Mouse (Mus musculus) lung, embryonic 14.5 days (tissue): Measurements from ENCODE around the gene Fggy. TPM values are rescaled to one million over a fixed set of nuclear protein-coding genes. Genes with fewer than 3 reads are reported as not detected.
A peak's percentile ranks its signal among the peaks of the same experiment; 100 is the strongest.

Experiments used
- ATAC-seq: fragments of 200-750 bp; cut with Nextera tagmentation; 2 replicates; pipeline ENCODE4 v1.8.0; 2017; ENCODE audit warnings: mild to moderate bottlenecking, moderate TSS enrichment, moderate library complexity; ENCODE audit not compliant: insufficient read depth
- DNase-seq: peaks from one replicate; pipeline ENCODE4 v3.0.0-alpha.2; 2015
- H3K27ac ChIP-seq: fragments of 300-500 bp; sonication (generic); 2 replicates; pipeline ENCODE4 v1.5.1; 2014; ENCODE audit warnings: low read depth, mild to moderate bottlenecking, moderate library complexity
- H3K27me3 ChIP-seq: fragments of 300-500 bp; sonication (generic); 2 replicates; pipeline ENCODE4 v1.6.1; 2014; ENCODE audit warnings: low read length, control low read depth; ENCODE audit not compliant: insufficient read depth
- H3K36me3 ChIP-seq: fragments of 300-500 bp; sonication (generic); 2 replicates; pipeline ENCODE4 v1.6.1; 2014; ENCODE audit warnings: control low read depth; ENCODE audit not compliant: insufficient read depth
- H3K4me1 ChIP-seq: fragments of 300-500 bp; sonication (generic); 2 replicates; pipeline ENCODE4 v1.6.1; 2014; ENCODE audit warnings: antibody characterized with exemption, control low read depth; ENCODE audit not compliant: insufficient read depth
- H3K4me2 ChIP-seq: fragments of 300-500 bp; sonication (generic); 2 replicates; pipeline ENCODE4 v1.6.1; 2014; ENCODE audit warnings: mild to moderate bottlenecking
- H3K4me3 ChIP-seq: fragments of 300-500 bp; sonication (generic); 2 replicates; pipeline ENCODE4 v1.5.1; 2014; ENCODE audit warnings: low read depth, low read length
- H3K9ac ChIP-seq: fragments of 300-500 bp; sonication (generic); 2 replicates; pipeline ENCODE4 v1.6.1; 2014
- H3K9me3 ChIP-seq: fragments of 300-500 bp; sonication (generic); 2 replicates; pipeline ENCODE4 v1.6.1; 2016; ENCODE audit warnings: low read depth, low read length, control low read depth
- CTCF ChIP-seq: IDR thresholded peaks from 2 replicates; pipeline ENCODE4 v1.5.1; 2016; ENCODE audit warnings: antibody characterized with exemption, low read depth
- WGBS: fragments of 180-500 bp; shearing (Covaris S2); extraction: QIAGEN DNeasy Blood & Tissue Kit; methylation state at CpG from one replicate; pipeline ENCODE4 v1.1.7; 2014; 5-methylcytosine and 5-hydroxymethylcytosine counted together
- polyA plus RNA-seq: library from polyadenylated mRNA; unstranded; fragments of >200 nt; fragmentation: Nextera tagmentation; extraction: Ambion mirVana; gene quantifications from 2 replicates; pipeline ENCODE4 v1.2.1, GENCODE M21; 2014

Fggy gene
- polyA plus RNA-seq, 1 experiment from 2014 or later = 9.8 TPM

DNA sequence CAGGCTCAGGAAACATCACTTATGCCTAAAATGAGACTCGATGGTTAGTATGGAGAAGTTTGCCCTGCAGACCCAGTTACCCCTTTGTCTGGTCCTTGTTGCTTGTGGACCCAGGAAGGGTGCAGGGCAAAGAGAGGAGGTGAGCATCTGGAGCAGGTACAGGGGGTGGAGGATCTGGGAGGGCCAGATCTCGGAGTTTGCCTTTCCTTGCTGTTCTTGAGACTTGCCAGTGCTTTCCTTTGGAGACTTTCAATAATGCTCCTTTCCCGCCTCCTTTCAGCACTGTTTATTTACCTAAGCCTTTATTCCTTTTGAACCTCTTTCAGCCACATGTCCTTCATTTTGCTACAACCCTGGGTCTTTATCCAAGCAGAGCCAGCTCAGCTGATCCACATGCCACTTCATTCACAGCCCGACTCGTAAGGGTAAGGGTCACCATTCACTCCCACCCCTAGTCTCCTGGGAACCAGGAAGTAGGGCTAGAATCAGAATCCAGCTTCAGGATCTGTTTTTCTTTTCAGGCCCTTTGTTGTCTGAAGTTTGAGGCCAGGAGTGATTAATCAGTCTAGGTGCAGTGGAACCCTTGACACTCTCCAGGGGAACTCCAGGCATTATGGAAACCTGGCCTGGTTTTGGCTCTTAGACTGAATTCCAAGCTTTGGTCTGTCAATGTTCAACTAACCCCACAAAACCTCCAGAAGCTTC lies 201.9 kb downstream of the Fggy start:
- 33% methylated on average over 5 of the region's 5 CpGs for WGBS
- Histone ChIP-seq H3K36me3 (no peaks in the 10 kb centered on the region), H3K4me2 (no peak overlapping the region), H3K4me1 (no peaks in the 10 kb centered on the region), H3K27me3 (no peaks in the 10 kb centered on the region), H3K9me3 (no peaks in the 10 kb centered on the region), H3K27ac (no peak overlapping the region), H3K4me3 (no peak overlapping the region), H3K9ac (no peak overlapping the region)
- no peak for TF ChIP-seq CTCF
- peak; percentile 31; the same call in 1 of the 2 replicates for ATAC-seq
- no peak for DNase-seq

DNA sequence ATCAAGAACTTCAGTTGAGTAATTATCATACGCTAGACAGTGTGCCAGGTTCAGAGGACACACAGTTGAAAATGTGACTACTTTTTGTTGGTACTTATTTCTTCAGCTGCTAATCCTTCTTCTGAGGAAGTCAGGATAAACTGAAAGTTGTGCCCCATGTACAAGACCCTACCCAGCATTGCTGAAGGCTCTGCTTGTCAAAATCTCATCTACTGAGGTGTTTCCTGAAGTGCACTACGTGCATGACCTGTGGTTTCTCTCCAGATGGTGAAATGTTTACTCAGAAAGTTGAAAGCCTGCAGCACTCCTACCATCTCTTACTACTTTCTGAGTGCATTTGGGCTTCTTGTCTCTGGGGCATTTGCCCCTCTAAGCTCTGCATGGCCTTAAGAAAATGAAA lies 208.1 kb downstream of the Fggy start:
- Histone ChIP-seq H3K9ac (no peak overlapping the region), H3K4me3 (no peak overlapping the region), H3K4me1 (0 out of 2 replicates have a peak, but pooled peaks cover 3% of the 10 kb centered on the region), H3K27me3 (no peaks in the 10 kb centered on the region), H3K9me3 (no peaks in the 10 kb centered on the region), H3K27ac (no peak overlapping the region), H3K36me3 (no peaks in the 10 kb centered on the region), H3K4me2 (no peak overlapping the region)
- DNase-seq (no peak), ATAC-seq (no peak)
- 35% methylated on average over 2 of the region's 2 CpGs for WGBS
- no peak for TF ChIP-seq CTCF

DNA sequence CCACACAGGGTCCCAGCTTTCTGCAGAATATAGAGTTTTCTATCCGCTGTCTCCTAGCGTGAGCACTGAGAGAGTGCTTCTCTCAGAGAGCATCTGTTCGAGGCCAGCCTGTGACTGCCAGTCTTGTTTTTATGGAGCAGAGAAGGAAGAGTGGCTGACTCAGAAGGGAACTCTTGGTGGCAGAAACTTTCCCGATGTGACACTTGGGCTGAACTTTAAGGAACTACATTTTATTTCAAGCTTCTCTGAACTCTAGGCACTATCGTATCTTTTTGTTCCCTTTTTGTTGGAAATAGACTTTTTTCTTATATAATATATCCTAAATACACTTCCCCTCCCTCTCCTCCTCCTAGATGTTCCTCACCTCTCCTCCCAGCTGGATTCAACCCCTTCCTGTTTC lies 213.2 kb downstream of the Fggy start:
- TF ChIP-seq CTCF = no peak
- Histone ChIP-seq H3K4me2 (no peak overlapping the region), H3K4me1 (peaks cover 6% of the 10 kb centered on the region; the same call in 1 of the 2 replicates), H3K9me3 (no peaks in the 10 kb centered on the region), H3K9ac (no peak overlapping the region), H3K27ac (no peak overlapping the region), H3K27me3 (no peaks in the 10 kb centered on the region), H3K4me3 (no peak overlapping the region), H3K36me3 (no peaks in the 10 kb centered on the region)
- no peak for DNase-seq
- no peak for ATAC-seq
- WGBS = 76% methylated on average over 5 of the region's 5 CpGs

DNA sequence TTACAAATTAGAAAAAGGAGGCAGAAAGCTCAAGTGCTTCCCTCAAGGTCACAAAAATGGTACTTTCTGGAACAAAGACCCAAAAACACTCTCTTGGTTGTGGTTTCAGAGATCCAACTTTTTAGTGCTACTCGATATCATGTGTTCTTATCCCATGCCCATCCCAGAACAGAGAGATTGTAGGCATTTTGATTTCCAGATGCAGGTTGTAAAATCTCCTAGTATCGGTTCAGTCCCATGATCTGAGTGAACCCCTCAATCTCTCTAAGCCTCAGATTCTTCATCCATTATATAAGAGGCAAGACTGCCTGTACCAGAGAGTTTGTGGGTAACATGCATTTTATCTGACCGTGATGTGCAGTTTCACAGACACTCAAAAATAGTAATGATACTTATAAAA lies 214.2 kb downstream of the Fggy start:
- no peak for TF ChIP-seq CTCF
- Histone ChIP-seq H3K4me2 (no peak overlapping the region), H3K4me3 (no peak overlapping the region), H3K9me3 (no peaks in the 10 kb centered on the region), H3K27me3 (no peaks in the 10 kb centered on the region), H3K27ac (no peak overlapping the region), H3K9ac (no peak overlapping the region), H3K4me1 (peaks cover 4% of the 10 kb centered on the region; the same call in 1 of the 2 replicates), H3K36me3 (no peaks in the 10 kb centered on the region)
- DNase-seq = no peak
- no peak for ATAC-seq
- 86% methylated on average over 3 of the region's 3 CpGs for WGBS

- WGBS = 38% methylated on average over 4 of the region's 4 CpGs
- ATAC-seq = no peak
- H3K4me2 ChIP-seq = no peak overlapping the region
Measured at GRCm38 (mm10) chr4:95771945-95772344, 214.6 kb downstream of the Fggy start.

GRCm38 (mm10) chr4:95772663-95773062 lies 215.4 kb downstream of the Fggy start:
- no peak overlapping the region for H3K4me2 ChIP-seq
- H3K9me3 ChIP-seq = no peaks in the 10 kb centered on the region
- WGBS = 48% methylated on average over 3 of the region's 3 CpGs
- H3K4me1 ChIP-seq = peaks cover 4% of the 10 kb centered on the region; the same call in 1 of the 2 replicates
- H3K27me3 ChIP-seq = no peaks in the 10 kb centered on the region
- TF ChIP-seq CTCF = no peak
- ATAC-seq (no peak), DNase-seq (no peak)
- H3K9ac ChIP-seq = no peak overlapping the region
- no peaks in the 10 kb centered on the region for H3K36me3 ChIP-seq
- no peak overlapping the region for H3K4me3 ChIP-seq
- no peak overlapping the region for H3K27ac ChIP-seq

More at GRCm38 (mm10) chr4:95771945-95772344, 214.6 kb downstream of the Fggy start:
- Histone ChIP-seq H3K36me3 (no peaks in the 10 kb centered on the region), H3K27ac (no peak overlapping the region), H3K27me3 (no peaks in the 10 kb centered on the region), H3K9ac (no peak overlapping the region), H3K9me3 (no peaks in the 10 kb centered on the region), H3K4me3 (no peak overlapping the region), H3K4me1 (peaks cover 4% of the 10 kb centered on the region; the same call in 1 of the 2 replicates)
- DNase-seq = no peak
- TF ChIP-seq CTCF = no peak

- no peak overlapping the region for H3K4me2 ChIP-seq
- no peaks in the 10 kb centered on the region for H3K36me3 ChIP-seq
- no peak overlapping the region for H3K9ac ChIP-seq
- H3K27ac ChIP-seq = no peak overlapping the region
- H3K4me1 ChIP-seq = peaks cover 4% of the 10 kb centered on the region; the same call in 1 of the 2 replicates
- H3K9me3 ChIP-seq = no peaks in the 10 kb centered on the region
- no peak for ATAC-seq
- no peak overlapping the region for H3K4me3 ChIP-seq
- DNase-seq = no peak
- 65% methylated on average over 3 of the region's 3 CpGs for WGBS
- no peak for TF ChIP-seq CTCF
- H3K27me3 ChIP-seq = no peaks in the 10 kb centered on the region
Measured at GRCm38 (mm10) chr4:95775574-95775973, 218.3 kb downstream of the Fggy start.
